Mouse (Mus musculus) adrenal gland (tissue): ENCODE data around the gene Rimklb.

Experiments used
- intact Hi-C: fragments of 180-260 bp; cut with DNase I; formaldehyde crosslinking; loops from one replicate; pipeline ENCODE4 v1.15.1; 2025

The Rimklb gene

DNA sequence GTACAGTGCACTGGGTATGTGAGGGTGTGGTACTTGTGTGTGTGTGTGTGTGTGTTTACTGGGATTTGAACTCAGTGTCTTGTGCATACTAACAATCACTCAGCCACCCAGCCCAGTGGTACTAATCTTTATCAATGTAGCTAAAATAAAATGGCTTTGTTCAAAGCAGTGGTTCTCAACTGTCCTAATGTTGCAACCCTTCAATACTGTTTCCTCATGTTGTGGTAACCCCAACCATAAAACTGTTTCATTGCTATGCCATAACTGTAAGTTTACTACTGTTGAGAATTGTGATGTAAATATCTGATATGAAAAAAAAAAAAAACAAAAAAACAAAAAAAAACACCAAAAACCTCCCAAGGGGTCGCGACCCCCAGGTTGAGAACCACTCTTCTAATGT, 63.3 kb downstream of the Rimklb start:
- intact Hi-C loops = no loop called here

DNA sequence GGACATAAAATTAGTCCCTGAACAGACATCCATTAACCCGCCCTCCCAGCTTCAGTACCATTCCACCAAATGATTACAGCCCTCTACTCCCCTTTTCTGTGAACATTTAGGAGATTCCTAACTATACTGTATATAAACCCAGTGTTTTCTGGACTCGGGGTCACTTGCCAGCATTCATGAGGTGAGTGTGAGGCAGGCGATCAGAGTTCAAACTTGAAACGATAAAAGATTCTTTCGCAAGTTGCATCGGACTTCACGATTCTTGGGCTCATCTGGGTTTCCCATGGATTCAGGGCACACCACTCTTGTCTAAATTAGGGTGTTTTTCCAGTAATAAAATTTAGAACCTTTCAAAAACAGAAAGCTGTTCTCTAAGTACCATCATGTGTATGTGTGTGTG, 71.1 kb downstream of the Rimklb start:
- intact Hi-C loops = no loop called here

DNA sequence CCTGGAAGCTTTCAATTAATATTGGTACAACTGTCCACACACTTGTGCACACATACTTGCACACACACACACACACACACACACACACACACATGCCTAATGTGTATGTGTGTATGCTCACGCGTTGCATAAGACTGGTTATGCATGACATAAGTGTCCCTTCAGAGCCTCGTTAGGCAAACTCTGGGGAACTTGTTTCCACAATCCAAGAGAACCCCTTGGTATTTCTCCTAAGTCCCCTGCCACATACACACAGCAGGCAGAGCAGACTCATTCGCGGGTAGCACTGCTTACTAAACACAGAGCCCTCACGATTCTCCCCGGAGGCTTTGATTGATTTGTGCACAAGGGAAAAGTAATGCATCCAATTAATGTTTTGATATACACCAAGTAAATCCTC, 81.5 kb downstream of the Rimklb start:
- intact Hi-C loops = no loop called here

DNA sequence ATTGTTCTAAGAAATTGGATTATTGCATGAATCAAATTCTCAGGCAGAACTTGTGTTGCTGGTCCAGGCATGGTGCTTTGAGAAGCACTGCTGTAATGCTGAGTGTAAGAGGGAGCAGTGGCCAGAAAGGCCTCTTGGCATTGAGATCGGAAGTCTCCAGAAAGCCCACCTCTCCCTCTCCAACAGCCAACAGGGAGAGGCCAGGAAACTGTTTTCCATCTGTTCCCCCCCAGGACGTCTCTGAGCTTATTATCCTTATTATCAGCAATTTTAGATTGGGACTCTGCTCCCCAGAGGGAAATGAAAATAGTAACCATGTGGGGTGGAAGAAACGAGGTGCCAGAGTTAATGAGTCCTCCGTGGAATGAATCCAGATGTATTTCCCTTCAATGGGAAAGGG, 82.2 kb downstream of the Rimklb start:
- intact Hi-C loops = no loop called here

DNA sequence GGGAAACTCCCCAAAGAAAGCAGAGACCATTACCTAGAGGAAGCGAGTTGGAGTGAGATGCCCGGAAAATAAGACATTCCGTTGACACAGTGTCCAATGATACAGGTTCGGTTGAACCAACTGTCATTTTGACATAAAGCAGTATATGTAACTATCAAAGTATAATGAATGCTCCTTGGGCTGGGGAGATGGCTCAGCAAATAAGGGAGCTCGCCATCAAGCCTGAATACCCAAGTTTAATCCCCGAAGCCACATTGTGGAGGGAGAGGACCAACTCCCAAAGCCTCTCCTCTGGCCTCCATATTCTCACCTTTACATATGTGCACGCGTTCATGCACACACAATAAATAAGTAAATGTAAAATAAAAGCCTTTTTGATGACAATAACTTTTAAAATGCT, 87.3 kb downstream of the Rimklb start:
- intact Hi-C loops = no loop called here

DNA sequence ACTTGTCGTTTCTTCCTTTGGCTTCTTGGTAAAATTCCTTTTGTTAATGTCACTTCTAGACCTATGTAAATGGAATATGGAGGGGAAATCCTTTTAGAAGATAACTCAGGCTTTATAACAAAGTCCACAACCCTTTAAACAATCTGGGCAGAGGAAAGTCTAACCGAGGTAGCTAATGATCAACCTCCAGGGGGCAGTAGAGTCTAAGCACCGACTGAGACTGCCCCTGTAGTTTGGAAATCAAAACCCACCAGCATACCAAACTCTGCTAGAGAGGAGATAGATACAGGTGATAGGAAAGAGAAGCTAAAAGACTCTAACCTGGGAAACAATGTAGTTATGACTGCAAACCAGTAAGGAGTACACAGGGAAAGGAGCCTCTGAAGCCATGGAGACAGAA, 96.3 kb downstream of the Rimklb start:
- intact Hi-C loops = loop anchor here (2.0 kb wide), 1 partner anchor 117 kb away; no protein-coding TSS in a partner anchor

DNA sequence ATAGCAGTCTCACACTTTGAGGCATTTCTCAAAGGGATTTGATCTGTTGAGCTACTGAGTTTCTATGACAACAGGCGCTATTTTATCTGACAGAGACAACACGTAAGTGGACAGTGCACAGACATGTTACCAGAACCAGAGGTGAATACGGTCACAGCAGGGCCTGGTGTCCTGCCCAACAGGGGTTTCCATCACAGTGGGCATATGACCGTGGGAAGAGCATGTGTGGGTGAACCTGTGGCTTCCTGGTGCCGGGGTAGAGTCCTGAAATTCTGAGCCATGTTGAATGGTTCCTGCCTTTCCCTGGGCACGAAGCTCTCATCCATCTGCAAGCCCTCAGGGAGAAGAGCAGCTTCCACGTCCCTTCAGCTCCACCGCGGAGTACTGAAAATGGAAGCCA, 98.3 kb downstream of the Rimklb start:
- intact Hi-C loops = no loop called here
